Mouse (Mus musculus): ENCODE measurements around the gene Cend1.

- TF ChIP-seq CTCF (IDR thresholded peaks at IDR 0.05; ENCODE audit: borderline replicate concordance, insufficient read depth, low read length) = no peak
- TF ChIP-seq POLR2A (IDR thresholded peaks at IDR 0.05; ENCODE audit: low read depth, low read length) = no peak
Measured at GRCm38 (mm10) chr7:141433517-141434400, 4.5 kb upstream of the Cend1 start.
